Mouse (Mus musculus) CH12.LX (cell line): Measurements from ENCODE around the gene Inpp4b. TPM values are rescaled to one million over a fixed set of nuclear protein-coding genes. Genes with fewer than 3 reads are reported as not detected.

Experiments
- DNase-seq: peaks from one replicate; pipeline ENCODE4 v3.0.0-alpha.2; 2013; ENCODE audit errors: extremely low read depth
- H3K27ac ChIP-seq: 2 replicates; pipeline ENCODE4 v1.5.1; 2012; ENCODE audit warnings: low read depth, mild to moderate bottlenecking, control low read depth, moderate library complexity; ENCODE audit not compliant: insufficient read depth
- H3K27me3 ChIP-seq: replicated peaks from 2 replicates; pipeline ENCODE3; 2012; ENCODE audit warnings: inconsistent platforms
- H3K36me3 ChIP-seq, 2 experiments: replicated peaks in 1 of 2; 2 replicates each; pipeline versions ENCODE3 to v1.6.1; 2012; ENCODE audit warnings: inconsistent platforms in 1 of 2, low read length in 1 of 2, mild to moderate bottlenecking in 1 of 2, mixed read lengths in 1 of 2, moderate library complexity in 1 of 2; ENCODE audit not compliant: control insufficient read depth in 1 of 2, insufficient read depth in 1 of 2
- H3K4me1 ChIP-seq, 2 experiments: 2 replicates each; pipeline ENCODE4 v1.6.1; 2012; ENCODE audit warnings: inconsistent platforms in 1 of 2, moderate library complexity in 1 of 2; ENCODE audit not compliant: insufficient read depth in 2 of 2, control insufficient read depth in 1 of 2
- H3K4me2 ChIP-seq: 2 replicates; pipeline ENCODE4 v1.6.1; 2012; ENCODE audit warnings: low read depth, mild to moderate bottlenecking, control low read depth; ENCODE audit not compliant: poor library complexity, insufficient read depth, severe bottlenecking
- H3K4me3 ChIP-seq, 3 experiments: fragments of 150-350 bp in 1 of 3; sonication (generic) in 1 of 3; replicated peaks in 1 of 3; 2 replicates each; pipeline versions ENCODE3 to v1.5.1; 2011 to 2012; ENCODE audit warnings: low read depth in 2 of 3, low read length in 2 of 3, mild to moderate bottlenecking in 2 of 3, moderate library complexity in 2 of 3, control low read depth in 1 of 3, improper control_type of control experiment in 1 of 3, inconsistent platforms in 1 of 3, mixed read lengths in 1 of 3; ENCODE audit not compliant: poor library complexity in 1 of 3
- H3K79me2 ChIP-seq: replicated peaks from 2 replicates; pipeline ENCODE4 v1.6.1; 2012; ENCODE audit warnings: mild to moderate bottlenecking, moderate library complexity; ENCODE audit not compliant: control insufficient read depth, poor library complexity, insufficient read depth, severe bottlenecking; ENCODE audit errors: extremely low read depth
- H3K9ac ChIP-seq: 2 replicates; pipeline ENCODE4 v1.6.1; 2012; ENCODE audit warnings: low read depth, mild to moderate bottlenecking, control low read depth, moderate library complexity; ENCODE audit not compliant: insufficient read depth
- H3K9me3 ChIP-seq: replicated peaks from 2 replicates; pipeline ENCODE3; 2012; ENCODE audit warnings: low read length, inconsistent platforms, mixed read lengths
- BHLHE40 ChIP-seq: IDR thresholded peaks from 2 replicates; pipeline ENCODE4 v1.6.1; 2011; ENCODE audit warnings: mild to moderate bottlenecking, low read depth, low read length, improper control_type of control experiment
- CHD1 ChIP-seq: IDR thresholded peaks from 2 replicates; pipeline ENCODE4 v1.6.1; 2012; ENCODE audit warnings: low read depth, low read length, improper control_type of control experiment, inconsistent platforms
- CHD2 ChIP-seq: IDR thresholded peaks from 2 replicates; pipeline ENCODE4 v1.6.1; 2011; ENCODE audit warnings: low read length, improper control_type of control experiment
- CTCF ChIP-seq, 2 experiments: IDR thresholded peaks in 1 of 2; conservative IDR thresholded peaks in 1 of 2; 2 replicates each; pipeline ENCODE4 v1.5.1; 2011 to 2012; ENCODE audit warnings: low read depth in 2 of 2, low read length in 2 of 2, improper control_type of control experiment in 1 of 2, inconsistent platforms in 1 of 2, mild to moderate bottlenecking in 1 of 2, moderate library complexity in 1 of 2
- E2F4 ChIP-seq: IDR thresholded peaks from 2 replicates; pipeline ENCODE4 v1.6.1; 2011; ENCODE audit warnings: low read depth, low read length, improper control_type of control experiment; ENCODE audit not compliant: insufficient replicate concordance
- EP300 ChIP-seq: IDR thresholded peaks from 2 replicates; pipeline ENCODE4 v1.6.1; 2011; ENCODE audit warnings: low read length, improper control_type of control experiment
- GABPA ChIP-seq: IDR thresholded peaks from 2 replicates; pipeline ENCODE4 v1.6.1; 2012; ENCODE audit warnings: low read depth, low read length, improper control_type of control experiment, inconsistent platforms; ENCODE audit not compliant: insufficient replicate concordance
- HCFC1 ChIP-seq: IDR thresholded peaks from 2 replicates; pipeline ENCODE4 v1.6.1; 2012; ENCODE audit warnings: low read depth, mild to moderate bottlenecking, inconsistent platforms, low read length, improper control_type of control experiment
- IRF4 ChIP-seq: IDR thresholded peaks from 2 replicates; pipeline ENCODE4 v1.6.1; 2014; ENCODE audit warnings: low read depth, mild to moderate bottlenecking, inconsistent platforms, low read length, improper control_type of control experiment
- JUN ChIP-seq: IDR thresholded peaks from 2 replicates; pipeline ENCODE4 v1.6.1; 2011; ENCODE audit warnings: low read depth, mild to moderate bottlenecking, low read length, improper control_type of control experiment, moderate library complexity; ENCODE audit not compliant: insufficient read depth
- JUND ChIP-seq: conservative IDR thresholded peaks from 2 replicates; pipeline ENCODE4 v1.6.1; 2011; ENCODE audit warnings: low read depth, low read length, improper control_type of control experiment
- KAT2A ChIP-seq: IDR thresholded peaks from 2 replicates; pipeline ENCODE4 v1.6.1; 2012; ENCODE audit warnings: low read length, improper control_type of control experiment, inconsistent platforms; ENCODE audit not compliant: insufficient replicate concordance
- MAFK ChIP-seq: IDR thresholded peaks from 2 replicates; pipeline ENCODE4 v1.6.1; 2011; ENCODE audit warnings: low read length, improper control_type of control experiment; ENCODE audit not compliant: insufficient replicate concordance
- MAX ChIP-seq: IDR thresholded peaks from 2 replicates; pipeline ENCODE4 v1.6.1; 2011; ENCODE audit warnings: low read length, improper control_type of control experiment
- MAZ ChIP-seq: IDR thresholded peaks from 2 replicates; pipeline ENCODE4 v1.6.1; 2012; ENCODE audit warnings: low read depth, mild to moderate bottlenecking, inconsistent platforms, low read length, improper control_type of control experiment, moderate library complexity
- MXI1 ChIP-seq: IDR thresholded peaks from 2 replicates; pipeline ENCODE4 v1.6.1; 2011; ENCODE audit warnings: mild to moderate bottlenecking, low read depth, low read length, improper control_type of control experiment
- MYC ChIP-seq: IDR thresholded peaks from 2 replicates; pipeline ENCODE4 v1.6.1; 2011; ENCODE audit warnings: low read depth, mild to moderate bottlenecking, improper control_type of control experiment, low read length
- NRF1 ChIP-seq: IDR thresholded peaks from 2 replicates; pipeline ENCODE4 v1.6.1; 2014; ENCODE audit warnings: low read depth, mild to moderate bottlenecking, inconsistent platforms, low read length, improper control_type of control experiment, moderate library complexity
- PAX5 ChIP-seq: IDR thresholded peaks from 2 replicates; pipeline ENCODE4 v1.6.1; 2012; ENCODE audit warnings: low read length, inconsistent platforms, mixed read lengths
- POLR2A ChIP-seq: IDR thresholded peaks from 2 replicates; pipeline ENCODE4 v1.6.1; 2011; ENCODE audit warnings: low read depth, mild to moderate bottlenecking, improper control_type of control experiment, low read length
- POLR2AphosphoS2 ChIP-seq: IDR thresholded peaks from 2 replicates; pipeline ENCODE4 v1.6.1; 2011; ENCODE audit warnings: low read depth, low read length, improper control_type of control experiment
- RAD21 ChIP-seq: IDR thresholded peaks from 2 replicates; pipeline ENCODE4 v1.6.1; 2011; ENCODE audit warnings: low read depth, mild to moderate bottlenecking, low read length, improper control_type of control experiment, moderate library complexity
- RCOR1 ChIP-seq: conservative IDR thresholded peaks from 2 replicates; pipeline ENCODE4 v1.6.1; 2012; ENCODE audit warnings: low read depth, mild to moderate bottlenecking, inconsistent platforms, low read length, improper control_type of control experiment
- SIN3A ChIP-seq: IDR thresholded peaks from 2 replicates; pipeline ENCODE4 v1.6.1; 2012; ENCODE audit warnings: low read length, improper control_type of control experiment, inconsistent platforms
- SMC3 ChIP-seq: IDR thresholded peaks from 2 replicates; pipeline ENCODE4 v1.6.1; 2011; ENCODE audit warnings: low read depth, low read length, improper control_type of control experiment
- TBP ChIP-seq: conservative IDR thresholded peaks from 2 replicates; pipeline ENCODE4 v1.6.1; 2011; ENCODE audit warnings: low read depth, low read length, improper control_type of control experiment
- UBTF ChIP-seq: IDR thresholded peaks from 2 replicates; pipeline ENCODE4 v1.6.1; 2012; ENCODE audit warnings: low read depth, mild to moderate bottlenecking, inconsistent platforms, low read length, improper control_type of control experiment, moderate library complexity
- USF2 ChIP-seq: conservative IDR thresholded peaks from 2 replicates; pipeline ENCODE4 v1.6.1; 2011; ENCODE audit warnings: low read depth, low read length, improper control_type of control experiment
- ZC3H11A ChIP-seq: IDR thresholded peaks from 2 replicates; pipeline ENCODE4 v1.6.1; 2012; ENCODE audit warnings: low read depth, mild to moderate bottlenecking, inconsistent platforms, low read length, improper control_type of control experiment
- ZKSCAN1 ChIP-seq: IDR thresholded peaks from 2 replicates; pipeline ENCODE4 v1.6.1; 2012; ENCODE audit warnings: low read depth, inconsistent platforms, low read length, improper control_type of control experiment, borderline replicate concordance
- ZMIZ1 ChIP-seq: IDR thresholded peaks from 2 replicates; pipeline ENCODE4 v1.6.1; 2012; ENCODE audit warnings: low read depth, mild to moderate bottlenecking, inconsistent platforms, low read length, improper control_type of control experiment
- ZNF384 ChIP-seq: IDR thresholded peaks from 2 replicates; pipeline ENCODE4 v1.6.1; 2012; ENCODE audit warnings: low read depth, low read length, improper control_type of control experiment, inconsistent platforms
- dilution Hi-C: fragments of 300-500 bp; cut with MboI; formaldehyde crosslinking; loops from 2 replicates; pipeline ENCODE4 v1.14.3; 2020; ENCODE audit warnings: low sequenced_read_pairs; ENCODE audit not compliant: extremely low pct_unique_long_range_greater_than_20kb, extremely low pct_ligation_motif_present
- in situ Hi-C: fragments of 300-500 bp; cut with MboI; formaldehyde crosslinking; loops from 3 replicates; pipeline ENCODE4 v1.14.3; 2019; ENCODE audit warnings: low sequenced_read_pairs, low pct_ligation_motif_present, low pct_unique_long_range_greater_than_20kb, mixed read lengths
- polyA plus RNA-seq: library from polyadenylated mRNA; unstranded; fragments of >175 nt; gene quantifications from 2 replicates; pipeline ENCODE4 v1.2.1, GENCODE M21; 2012; ENCODE audit warnings: low read depth; ENCODE audit not compliant: insufficient read length
- total RNA-seq, 2 experiments: library from RNA; depleted of rRNA; stranded (reverse); fragments of 300-350 nt in 1 of 2; fragments of >200 nt in 1 of 2; gene quantifications; 2 replicates each; pipeline ENCODE4 v1.2.3; 2012 to 2014

The Inpp4b gene
- total and polyA plus RNA-seq, 3 experiments: 3.0 to 4.9 (median 3.4) TPM

DNA sequence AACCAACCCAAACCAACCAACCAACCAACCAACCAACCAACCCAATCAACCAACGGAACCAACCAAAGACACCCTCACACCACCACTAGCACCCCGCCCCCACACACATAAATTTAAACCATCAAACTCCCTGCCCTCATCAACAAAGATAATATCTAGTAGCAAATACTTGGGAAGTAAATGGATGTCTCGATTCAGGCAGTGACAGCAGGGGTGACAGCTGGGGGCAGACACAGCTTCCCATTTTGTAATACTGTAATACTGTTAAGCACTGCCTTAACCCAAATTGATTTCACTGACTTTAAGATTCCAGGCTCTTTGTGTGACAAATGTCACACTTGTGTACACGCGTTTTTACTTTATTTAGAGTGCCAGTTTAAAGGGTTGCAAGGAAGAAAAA lies 1.2 kb upstream of the Inpp4b start:
- Histone ChIP-seq H3K4me1 (peaks cover 0 to 35% of the 10 kb centered on the region in 2 experiments; a peak in 2 of 4 replicates), H3K79me2 (peaks cover 5% of the 10 kb centered on the region; the same call in 1 of the 2 replicates), H3K27ac (no peak overlapping the region), H3K9me3 (no peaks in the 10 kb centered on the region), H3K4me3 (peak overlapping the region in 1 of 3 experiments; percentile 72), H3K36me3 (no peaks in the 10 kb centered on the region), H3K27me3 (no peaks in the 10 kb centered on the region), H3K9ac (no peak overlapping the region), H3K4me2 (peak overlapping the region; percentile 12; the same call in 1 of the 2 replicates)
- no peak for TF ChIP-seq KAT2A
- no peak for DNase-seq
- in situ Hi-C loops: loop anchor here (10.0 to 25.0 kb wide), 2 partner anchors 464 to 696 kb away; no protein-coding TSS in a partner anchor
- dilution Hi-C loops: no loop called here

DNA sequence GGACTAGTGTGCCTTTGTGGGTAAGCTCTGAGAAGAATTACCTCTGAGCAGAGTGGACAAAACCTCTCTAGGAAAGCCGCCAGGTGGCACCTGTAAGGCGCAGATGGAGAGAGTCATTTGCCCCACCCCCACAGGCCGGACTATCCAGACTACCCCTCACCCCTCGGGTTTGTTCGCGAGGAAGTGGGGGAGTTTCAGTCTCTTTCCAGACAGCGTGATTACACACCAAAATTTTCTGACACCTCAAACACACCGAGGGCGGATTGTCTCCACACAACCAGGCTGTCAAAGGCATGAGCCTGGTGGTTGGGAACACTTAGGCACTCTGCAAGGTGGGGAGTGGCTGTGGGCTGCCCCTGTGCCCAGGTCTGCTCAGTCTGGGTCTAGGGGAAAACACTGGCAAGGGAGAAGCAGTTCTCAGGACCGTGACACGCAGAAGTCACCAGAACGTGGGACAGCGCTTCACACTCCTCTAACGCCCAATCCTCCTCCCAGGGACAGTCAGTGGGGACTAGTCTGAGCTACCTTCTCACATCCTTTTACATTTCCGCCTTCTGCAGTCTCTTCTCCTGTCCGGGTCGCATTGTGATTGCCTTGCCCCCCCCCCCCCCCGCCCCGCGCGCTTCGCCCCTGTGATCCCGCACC lies 643 bp upstream of the Inpp4b start:
- no peaks in the 10 kb centered on the region for H3K36me3 ChIP-seq
- no peak for TF ChIP-seq MXI1
- no peak for TF ChIP-seq E2F4
- no peak for TF ChIP-seq GABPA
- no peak for TF ChIP-seq CHD1
- TF ChIP-seq JUN: no peak
- TF ChIP-seq PAX5: no peak
- peak in 1 of 2 experiments; percentile 88; a peak in 2 of 4 replicates for TF ChIP-seq CTCF (conservative IDR thresholded peaks at IDR 0.05 in 1 of 2, IDR thresholded peaks at IDR 0.05 in 1 of 2; ENCODE audit: low read depth in 2 of 2, low read length in 2 of 2)
- peak; percentile 38; the same call in 1 of the 2 replicates for TF ChIP-seq BHLHE40
- TF ChIP-seq UBTF: 0 out of 2 replicates have a peak, but pooled peaks have one; percentile 11
- TF ChIP-seq CHD2: peak; percentile 99
- TF ChIP-seq RCOR1: no peak
- TF ChIP-seq ZNF384: no peak
- no peak for TF ChIP-seq ZKSCAN1
- no peak; the same call in none of the 2 replicates for TF ChIP-seq EP300
- TF ChIP-seq MYC: peak; percentile 64; the same call in 1 of the 2 replicates
- TF ChIP-seq SIN3A: no peak; the same call in 1 of the 2 replicates
- peak; percentile 48 for TF ChIP-seq ZC3H11A
- TF ChIP-seq IRF4: peak; percentile 80
- no peak for TF ChIP-seq MAFK
- TF ChIP-seq MAX: no peak; the same call in 1 of the 2 replicates
- TF ChIP-seq HCFC1: peak; percentile 22
- TF ChIP-seq TBP: no peak
- TF ChIP-seq POLR2A: no peak
- TF ChIP-seq SMC3: peak; percentile 95
- no peak for TF ChIP-seq NRF1
- TF ChIP-seq KAT2A: no peak
- TF ChIP-seq USF2: no peak
- peak; percentile 24; the same call in 1 of the 2 replicates for TF ChIP-seq MAZ
- peak; percentile 92 for TF ChIP-seq RAD21
- peak; percentile 48; the same call in 1 of the 2 replicates for TF ChIP-seq JUND
- no peak for TF ChIP-seq ZMIZ1
- no peak for TF ChIP-seq POLR2AphosphoS2

More for the DNA sequence above, 643 bp upstream of the Inpp4b start:
- DNase-seq: peak; percentile 86
- Histone ChIP-seq H3K4me3 (peak overlapping the region; percentile 72 to 81 (median 79)), H3K9me3 (no peaks in the 10 kb centered on the region), H3K27ac (peak overlapping the region; percentile 75), H3K4me2 (peak overlapping the region; percentile 44), H3K27me3 (no peaks in the 10 kb centered on the region), H3K79me2 (peaks cover 5% of the 10 kb centered on the region; the same call in 1 of the 2 replicates), H3K4me1 (peaks cover 0 to 39% of the 10 kb centered on the region in 2 experiments; a peak in 2 of 4 replicates), H3K9ac (peak overlapping the region; percentile 31)
- dilution Hi-C loops: no loop called here
- in situ Hi-C loops: loop anchor here (10.0 to 25.0 kb wide), 2 partner anchors 463 to 696 kb away; no protein-coding TSS in a partner anchor
